In the genomic region with DNA sequence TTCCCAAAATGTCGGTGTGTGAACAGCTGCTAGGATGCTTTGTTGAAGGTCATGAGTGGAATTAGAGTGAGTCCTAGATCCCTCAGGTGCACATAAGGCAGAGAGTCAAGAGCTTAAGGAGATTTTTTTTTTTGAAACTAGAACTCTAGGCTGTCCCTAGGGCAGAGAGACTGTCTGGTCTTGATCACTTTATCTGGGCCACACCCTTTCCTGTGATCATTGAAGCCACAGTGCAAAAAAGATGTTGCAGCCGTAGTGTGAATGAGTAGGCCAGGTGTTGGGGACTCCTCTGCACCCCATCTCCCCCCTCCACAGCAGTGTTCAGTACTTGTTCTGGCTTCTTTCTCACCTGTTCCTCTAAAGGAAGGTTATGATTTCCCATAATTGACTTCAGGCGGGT, we compare ENCODE assay signal across 29 mouse cellular contexts.
DNase-seq lines count a peak whose midpoint lies in the region; ATAC-seq lines count a peak whose summit lies in the region.
"Had no signal": no experiment of that assay in that cellular context is flagged by ENCODE, and none has a peak within 500 bp of the region (broad histone marks: within the 10 kb centered on the region; RNA-seq: fewer than 3 reads in every experiment).

No protein-coding gene starts in this region.

- ATAC-seq in CD4-positive, CD25-positive, alpha-beta regulatory T cell, adult 4 months: peak; percentile 64
- ATAC-seq in common myeloid progenitor, adult 5-6 weeks (replicated peaks; ENCODE audit: low read depth, poor library complexity, severe bottlenecking): 0 out of 2 replicates have a peak, but pooled peaks have one; percentile 11
- ATAC-seq in liver, embryonic 15.5 days (ENCODE audit: insufficient read depth): no peak
- ATAC-seq in megakaryocyte-erythroid progenitor cell, adult 5-6 weeks (replicated peaks; ENCODE audit: low FRiP score, low TSS enrichment, poor library complexity, severe bottlenecking): peak; percentile 43
- ATAC-seq in frontal cortex, adult (ENCODE audit: low TSS enrichment): no peak
- ATAC-seq: forebrain, embryonic 14.5 days; hindbrain, embryonic 16.5 days; intestine, embryonic 15.5 days; midbrain, embryonic 15.5 days; Patski had no signal

- no peaks in the 10 kb centered on the region for H3K9me3 ChIP-seq in liver, embryonic 15.5 days (replicated peaks)
- H3K9me3 ChIP-seq: embryonic facial prominence, embryonic 12.5 days; heart, embryonic 15.5 days; intestine, embryonic 15.5 days; midbrain, embryonic 10.5 days; midbrain, embryonic 15.5 days had no signal

- DNase-seq in gastrocnemius, postnatal 4 days (ENCODE audit: low spot score in 2 of 2): no peak
- no peak for DNase-seq in gastrocnemius, adult 18-20 months (ENCODE audit: low spot score)
- DNase-seq: adrenal gland, postnatal 25 days; cerebellum, adult 9-10 months; cerebellum, postnatal 36 days; embryo, embryonic 11 days; gastrocnemius, postnatal 10 days; kidney, adult 2 months; kidney, postnatal 36 days; lung, postnatal 4 days; spleen, adult 18-20 months; thymus, adult 18-20 months; thymus, postnatal 25 days had no signal

- H3K4me2 ChIP-seq in liver, embryonic 15.5 days: peak overlapping the region; percentile 45
- H3K4me2 ChIP-seq: embryonic facial prominence, embryonic 12.5 days; heart, embryonic 15.5 days; intestine, embryonic 15.5 days; midbrain, embryonic 15.5 days had no signal

- peaks cover 5% of the 10 kb centered on the region; the same call in 1 of the 2 replicates for H3K27me3 ChIP-seq in liver, embryonic 15.5 days
- H3K27me3 ChIP-seq: embryonic facial prominence, embryonic 12.5 days; heart, embryonic 15.5 days; intestine, embryonic 15.5 days; midbrain, embryonic 15.5 days; Patski had no signal

- peak overlapping the region; percentile 34 for H3K27ac ChIP-seq in liver, embryonic 15.5 days (replicated peaks)
- H3K27ac ChIP-seq: embryonic facial prominence, embryonic 12.5 days; heart, embryonic 15.5 days; intestine, embryonic 15.5 days; layer of hippocampus, adult 2 months; midbrain, embryonic 10.5 days; midbrain, embryonic 15.5 days; stomach, postnatal 0 days had no signal

- 59% methylated on average over 3 of the region's 3 CpGs for WGBS in liver, embryonic 15.5 days (ENCODE audit: insufficient replicate concordance)

- no peak overlapping the region for H3K9ac ChIP-seq in liver, embryonic 15.5 days
- H3K9ac ChIP-seq: embryonic facial prominence, embryonic 12.5 days; heart, embryonic 15.5 days; intestine, embryonic 15.5 days; midbrain, embryonic 15.5 days had no signal

- no peaks in the 10 kb centered on the region for H3K36me3 ChIP-seq in liver, embryonic 15.5 days (replicated peaks)
- H3K36me3 ChIP-seq: embryonic facial prominence, embryonic 12.5 days; G1E; heart, embryonic 15.5 days; intestine, embryonic 15.5 days; midbrain, embryonic 10.5 days; midbrain, embryonic 15.5 days had no signal

- H3K4me1 ChIP-seq in liver, embryonic 15.5 days (replicated peaks): peaks cover 32% of the 10 kb centered on the region
- H3K4me1 ChIP-seq: intestine, embryonic 15.5 days; midbrain, embryonic 15.5 days had no signal

- no peak overlapping the region for H3K4me3 ChIP-seq in liver, embryonic 15.5 days (replicated peaks)
- H3K4me3 ChIP-seq: embryonic facial prominence, embryonic 12.5 days; heart, embryonic 15.5 days; intestine, embryonic 15.5 days; layer of hippocampus, adult 2 months; midbrain, embryonic 10.5 days; midbrain, embryonic 15.5 days had no signal

Comparison
In these comparisons a context has a peak if more than half of its experiments do, and no peak if none do; other contexts are left out.
1. ATAC-seq: peak in CD4-positive, CD25-positive, alpha-beta regulatory T cell, adult 4 months (single experiment), common myeloid progenitor, adult 5-6 weeks (single experiment) and megakaryocyte-erythroid progenitor cell, adult 5-6 weeks (single experiment); none in liver, embryonic 15.5 days (single experiment) and frontal cortex, adult (single experiment).